Mouse (Mus musculus) G1E (cell line): Measurements from ENCODE around the gene Zdhhc3. TPM values are rescaled to one million over a fixed set of nuclear protein-coding genes. Genes with fewer than 3 reads are reported as not detected.

Experiments
- ATAC-seq: 2 replicates; pipeline ENCODE4 v1.8.0; 2016; ENCODE audit warnings: mild to moderate bottlenecking; ENCODE audit not compliant: insufficient number of reproducible peaks, poor library complexity, low FRiP score, severe bottlenecking; ENCODE audit errors: extremely low read depth
- DNase-seq: peaks from one replicate; pipeline ENCODE4 v3.0.0; 2012; ENCODE audit warnings: low spot score
- H3K27me3 ChIP-seq: 2 replicates; pipeline ENCODE4 v1.6.1; 2012; ENCODE audit warnings: mild to moderate bottlenecking, low read length, inconsistent platforms; ENCODE audit not compliant: insufficient read depth
- H3K36me3 ChIP-seq: replicated peaks from 2 replicates; pipeline ENCODE3; 2012; ENCODE audit warnings: mild to moderate bottlenecking, inconsistent platforms
- H3K4me1 ChIP-seq: 2 replicates; pipeline ENCODE4 v1.6.1; 2012; ENCODE audit warnings: low read depth, low read length, inconsistent platforms, mixed read lengths; ENCODE audit not compliant: insufficient read depth
- H3K4me3 ChIP-seq: 2 replicates; pipeline ENCODE4 v1.5.1; 2012; ENCODE audit warnings: low read depth, mild to moderate bottlenecking, inconsistent platforms, low read length, moderate library complexity, mixed read lengths
- H3K9me3 ChIP-seq: replicated peaks from 2 replicates; pipeline ENCODE4 v1.6.1; 2012; ENCODE audit warnings: inconsistent platforms
- CTCF ChIP-seq: IDR thresholded peaks from 2 replicates; pipeline ENCODE4 v1.5.1; 2012; ENCODE audit warnings: low read depth, low read length, inconsistent platforms, mixed read lengths
- GATA1 ChIP-seq: IDR thresholded peaks from 2 replicates; pipeline ENCODE4 v1.6.1; 2012; ENCODE audit warnings: borderline replicate concordance, low read length, inconsistent platforms, mixed read lengths
- GATA2 ChIP-seq: IDR thresholded peaks from 2 replicates; pipeline ENCODE4 v1.6.1; 2012; ENCODE audit warnings: low read depth, low read length, inconsistent platforms, borderline replicate concordance
- POLR2AphosphoS5 ChIP-seq: IDR thresholded peaks from 2 replicates; pipeline ENCODE4 v1.6.1; 2012; ENCODE audit warnings: low read depth, low read length, inconsistent platforms; ENCODE audit not compliant: insufficient replicate concordance
- TAL1 ChIP-seq: conservative IDR thresholded peaks from 2 replicates; pipeline ENCODE4 v1.6.1; 2012; ENCODE audit warnings: low read depth, low read length, inconsistent platforms, mixed read lengths
- polyA plus RNA-seq: library from polyadenylated mRNA; stranded (reverse); fragments of >175 nt; gene quantifications from 2 replicates; pipeline ENCODE4 v1.2.3, GENCODE M21; 2012
- total RNA-seq, 2 experiments: library from RNA; stranded (forward) in 1 of 2; stranded (reverse) in 1 of 2; fragments of 200-1000 nt in 1 of 2; fragments of >200 nt in 1 of 2; fragmentation: Nextera tagmentation in 1 of 2; gene quantifications; 2 replicates each; pipeline ENCODE4 v1.2.3; 2014 to 2017

The Zdhhc3 gene
- total and polyA plus RNA-seq, 3 experiments: 34.3 to 91.1 (median 55.5) TPM

DNA sequence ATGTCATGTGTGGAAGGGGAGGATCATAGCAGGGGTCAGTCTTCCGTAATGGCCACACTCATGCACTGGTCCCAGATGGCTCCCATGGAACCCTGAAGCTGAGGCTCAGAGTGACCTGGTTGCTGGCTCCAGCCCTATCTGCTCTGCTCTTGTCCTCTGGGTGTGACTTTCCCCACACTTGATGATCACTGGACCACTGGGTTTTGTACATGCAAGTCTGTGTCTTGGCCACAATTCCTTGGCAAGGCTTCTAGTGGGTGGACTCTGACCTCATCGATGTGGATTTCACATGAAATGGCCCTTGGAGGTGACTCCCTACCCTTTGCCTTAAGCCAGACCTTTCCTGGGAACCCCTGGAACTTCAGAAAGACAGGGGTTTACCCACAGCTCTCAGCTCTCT, 40.1 kb upstream of the Zdhhc3 start:
- DNase-seq: no peak
- Histone ChIP-seq H3K36me3 (no peaks in the 10 kb centered on the region), H3K4me3 (no peak overlapping the region), H3K27me3 (peaks cover 32% of the 10 kb centered on the region), H3K4me1 (peaks cover 14% of the 10 kb centered on the region), H3K9me3 (no peaks in the 10 kb centered on the region)
- TF ChIP-seq POLR2AphosphoS5: no peak
- TF ChIP-seq TAL1: no peak
- no peak for ATAC-seq

DNA sequence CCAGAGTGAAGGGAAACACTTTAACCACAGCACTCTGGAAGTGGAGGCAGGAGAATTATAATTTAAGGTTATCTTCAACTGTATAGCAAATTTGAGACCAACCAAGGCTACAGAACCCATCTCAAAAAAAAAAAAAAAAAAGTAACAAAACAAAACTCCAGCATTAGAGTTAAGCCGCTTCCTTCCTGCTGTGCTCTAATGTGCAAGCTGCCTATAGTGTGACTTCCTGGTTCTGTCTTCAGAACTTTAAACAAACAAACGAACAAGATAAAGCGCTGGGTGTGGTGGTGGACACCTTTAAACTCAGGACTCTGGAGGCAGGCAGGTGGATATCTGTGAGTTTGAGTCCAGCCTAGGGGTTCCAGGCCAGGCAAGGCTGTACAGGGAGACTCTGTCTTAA, 39.0 kb upstream of the Zdhhc3 start:
- no peak for DNase-seq
- H3K4me1 ChIP-seq: peaks cover 10% of the 10 kb centered on the region
- ATAC-seq: no peak
- H3K27me3 ChIP-seq: peaks cover 39% of the 10 kb centered on the region
- no peaks in the 10 kb centered on the region for H3K36me3 ChIP-seq
- no peak for TF ChIP-seq CTCF
- no peak for TF ChIP-seq GATA1
- no peak for TF ChIP-seq TAL1
- no peak for TF ChIP-seq POLR2AphosphoS5
- H3K4me3 ChIP-seq: no peak overlapping the region
- no peaks in the 10 kb centered on the region for H3K9me3 ChIP-seq

DNA sequence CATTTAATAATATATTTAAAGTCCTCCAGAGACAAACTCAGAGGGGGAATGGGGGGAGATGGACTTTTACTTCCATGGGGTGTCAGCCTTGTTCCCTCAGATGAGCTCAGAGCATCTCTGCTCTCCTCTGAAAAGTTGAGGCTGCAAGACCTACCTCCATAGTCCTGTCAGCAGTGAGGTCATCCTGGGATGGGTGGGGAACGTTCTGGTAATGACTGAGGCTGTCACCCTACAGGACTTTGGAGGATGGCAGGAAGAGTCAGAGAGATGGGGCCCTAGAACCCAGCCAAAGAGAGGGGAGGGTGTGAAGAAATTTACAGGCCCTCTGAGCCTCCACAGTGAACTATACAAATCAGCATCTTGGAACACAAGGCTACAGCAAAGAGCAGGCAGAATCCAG, 38.6 kb upstream of the Zdhhc3 start:
- peaks cover 5% of the 10 kb centered on the region; the same call in 1 of the 2 replicates for H3K4me1 ChIP-seq
- ATAC-seq (no peak), DNase-seq (no peak)
- H3K27me3 ChIP-seq: peaks cover 37% of the 10 kb centered on the region
- no peaks in the 10 kb centered on the region for H3K36me3 ChIP-seq
- no peak overlapping the region for H3K4me3 ChIP-seq
- TF ChIP-seq TAL1 (no peak), GATA2 (no peak), POLR2AphosphoS5 (no peak)
- no peaks in the 10 kb centered on the region for H3K9me3 ChIP-seq

DNA sequence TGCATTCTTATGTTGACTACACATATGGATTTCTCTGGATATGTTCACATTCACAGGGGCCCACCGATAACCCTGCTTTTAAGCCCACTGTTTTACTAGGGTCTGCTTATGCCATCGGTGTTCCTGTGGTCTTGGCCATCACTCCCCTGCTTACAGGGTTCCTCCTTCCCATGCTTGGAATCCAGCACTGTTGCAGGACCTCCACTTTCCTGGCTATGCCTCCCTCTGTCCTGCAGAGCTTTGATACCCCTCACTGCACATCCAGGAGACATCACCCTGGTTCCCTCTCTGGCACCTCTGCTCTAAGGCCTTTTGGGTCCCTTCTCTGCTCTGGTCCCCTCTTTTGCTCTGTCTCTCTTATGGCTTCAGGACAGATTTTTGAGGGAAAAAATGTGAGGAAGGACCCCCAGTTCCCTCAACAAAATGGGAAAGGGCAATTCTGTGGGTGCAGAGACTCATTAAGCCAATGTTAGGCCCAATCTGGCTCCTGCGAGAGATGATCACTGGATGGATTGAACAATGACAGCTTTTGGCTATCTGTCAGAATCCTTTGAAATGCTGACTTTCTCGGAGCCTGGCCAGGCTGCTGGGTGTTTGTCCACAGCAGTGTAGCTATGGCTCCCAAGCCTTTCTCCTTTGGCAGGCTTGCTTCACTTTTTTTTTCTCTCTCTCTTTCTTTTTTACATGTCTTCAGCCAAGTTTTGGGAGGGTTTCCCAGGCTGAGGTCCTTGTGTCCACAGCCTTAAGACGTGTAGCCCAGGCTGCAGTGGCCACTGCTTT, 37.4 kb upstream of the Zdhhc3 start, which contains the start of gene Clec3b:
Gene Clec3b (plus strand): TSS at position 706 of the 780 bp plus-strand sequence.
- no peaks in the 10 kb centered on the region for H3K36me3 ChIP-seq
- no peak within 1 kb of the TSS for H3K4me3 ChIP-seq
- H3K4me1 ChIP-seq: 0 out of 2 replicates have a peak, but pooled peaks cover 2% of the 10 kb centered on the region
- peaks cover 35% of the 10 kb centered on the region for H3K27me3 ChIP-seq
- TF ChIP-seq POLR2AphosphoS5: no peak
- TF ChIP-seq CTCF: no peak
- TF ChIP-seq GATA2: no peak
- no peak for TF ChIP-seq GATA1
- TF ChIP-seq TAL1: no peak
- H3K9me3 ChIP-seq: no peaks in the 10 kb centered on the region
- ATAC-seq: no peak
- no peak for DNase-seq

DNA sequence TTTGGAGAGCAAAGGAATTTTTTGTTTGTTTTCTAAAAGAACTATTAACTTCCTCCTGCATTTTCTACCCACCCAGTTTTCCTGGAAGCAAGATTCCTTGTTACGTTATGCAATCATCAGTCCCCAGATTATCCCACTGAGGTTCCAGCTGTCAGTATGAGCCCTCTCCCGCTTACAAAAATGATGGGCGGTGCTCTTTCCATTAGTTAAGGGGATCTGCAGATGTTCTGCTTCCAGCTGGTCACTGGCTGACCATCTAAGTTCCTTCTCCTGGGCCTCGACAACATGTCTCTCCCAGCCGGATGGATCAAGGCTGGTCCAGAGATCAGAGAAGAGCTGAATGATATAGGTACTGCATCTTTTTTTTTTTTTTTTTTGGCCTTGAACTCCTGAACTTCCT, 35.4 kb upstream of the Zdhhc3 start:
- Histone ChIP-seq H3K4me1 (no peaks in the 10 kb centered on the region), H3K4me3 (no peak overlapping the region), H3K9me3 (no peaks in the 10 kb centered on the region), H3K36me3 (no peaks in the 10 kb centered on the region), H3K27me3 (peaks cover 29% of the 10 kb centered on the region)
- no peak for ATAC-seq
- TF ChIP-seq GATA2 (no peak), TAL1 (no peak), CTCF (no peak), GATA1 (no peak), POLR2AphosphoS5 (no peak)
- no peak for DNase-seq

DNA sequence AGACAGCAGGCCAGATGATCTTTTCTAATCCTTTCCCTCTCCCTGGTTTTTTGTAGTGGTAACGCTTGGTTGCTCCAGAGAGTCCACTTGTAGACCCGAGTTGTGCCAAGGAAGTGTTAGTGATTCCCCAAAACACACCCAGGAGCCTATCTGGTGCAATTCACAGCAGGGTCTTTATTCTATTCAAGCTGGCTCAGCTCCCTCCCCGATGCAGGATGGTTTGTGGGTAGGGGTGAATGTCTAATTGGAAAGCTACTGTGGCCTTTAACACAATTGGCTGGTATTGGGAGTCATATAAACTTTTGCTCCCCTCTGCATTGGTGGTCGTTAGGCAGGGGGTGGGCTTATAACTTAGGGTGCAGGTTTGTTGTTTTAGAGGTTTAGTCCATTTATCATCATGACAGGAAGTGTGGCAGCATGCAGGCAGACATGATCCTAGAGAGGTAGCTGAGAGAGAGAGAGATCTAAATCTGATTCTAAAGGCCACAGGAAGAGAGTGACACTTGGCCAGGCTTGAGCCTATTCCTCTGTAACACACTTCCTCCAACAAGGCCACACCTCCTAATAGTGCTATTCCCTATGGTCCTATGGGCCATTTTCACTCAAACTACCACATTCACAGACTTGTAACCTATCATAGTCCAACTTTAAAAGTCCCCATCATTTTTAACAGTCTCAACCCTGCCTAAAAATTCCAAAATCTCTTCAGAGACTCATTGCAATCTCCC, 27.0 kb upstream of the Zdhhc3 start:
- TF ChIP-seq CTCF: no peak
- no peak for TF ChIP-seq GATA1
- TF ChIP-seq GATA2: no peak
- no peak for TF ChIP-seq POLR2AphosphoS5
- no peak for TF ChIP-seq TAL1
- no peak for ATAC-seq
- no peaks in the 10 kb centered on the region for H3K27me3 ChIP-seq
- DNase-seq: no peak
- H3K4me3 ChIP-seq: no peak overlapping the region
- H3K36me3 ChIP-seq: peaks cover 57% of the 10 kb centered on the region
- no peaks in the 10 kb centered on the region for H3K4me1 ChIP-seq
- no peaks in the 10 kb centered on the region for H3K9me3 ChIP-seq
